Mouse (Mus musculus): ENCODE data around the gene Bbs9. TPM values are rescaled to one million over a fixed set of nuclear protein-coding genes. Genes with fewer than 3 reads are reported as not detected.

Bbs9 gene
- total RNA-seq, 2 experiments from 2014 or later = 22.8 to 24.5 TPM

- no peak for DNase-seq
Observed at GRCm38 (mm10) chr9:22870661-22871060, 395.1 kb downstream of the Bbs9 start.

- DNase-seq = no peak
Observed at GRCm38 (mm10) chr9:22875231-22875630, 399.7 kb downstream of the Bbs9 start.

GRCm38 (mm10) chr9:22879266-22879665, 403.8 kb downstream of the Bbs9 start:
- DNase-seq = no peak

- no peak for DNase-seq
Observed at GRCm38 (mm10) chr9:22886351-22886750, 410.8 kb downstream of the Bbs9 start.

- no peak for DNase-seq
Observed at GRCm38 (mm10) chr9:22905434-22905833, 429.9 kb downstream of the Bbs9 start.

GRCm38 (mm10) chr9:22916808-22917207, 441.3 kb downstream of the Bbs9 start:
- DNase-seq = no peak

- no peak for DNase-seq
Observed at GRCm38 (mm10) chr9:22935645-22936044, 460.1 kb downstream of the Bbs9 start.

Other genes starting within 250 kb of the Bbs9 start
- 1 to 10 TPM; 5.5 to 5.6 TPM for gene Zfp599, start 215.8 kb upstream of the Bbs9 start, total RNA-seq (2021)
- gene Zfp810, start 168.1 kb upstream of the Bbs9 start, total RNA-seq (2021) = 10 to 100 TPM; 17.3 to 18.4 TPM
- gene Anln, start 86.5 kb upstream of the Bbs9 start, total RNA-seq (2021) = 10 to 100 TPM; 20.3 TPM
- 1 to 10 TPM; 7.1 to 7.8 TPM for gene 9530077C05Rik, start 64.2 kb upstream of the Bbs9 start, total RNA-seq (2021)
- gene Gm17545, start 21.4 kb upstream of the Bbs9 start, total RNA-seq (2021) = not detected
- 10 to 100 TPM; 29.9 to 33.1 TPM for gene Rp9, start 6.0 kb upstream of the Bbs9 start, total RNA-seq (2021)

Data from layer of hippocampus, postnatal 36 days (tissue).